Comparison of ENCODE assay signal across 8 mouse cellular contexts in the genomic region with DNA sequence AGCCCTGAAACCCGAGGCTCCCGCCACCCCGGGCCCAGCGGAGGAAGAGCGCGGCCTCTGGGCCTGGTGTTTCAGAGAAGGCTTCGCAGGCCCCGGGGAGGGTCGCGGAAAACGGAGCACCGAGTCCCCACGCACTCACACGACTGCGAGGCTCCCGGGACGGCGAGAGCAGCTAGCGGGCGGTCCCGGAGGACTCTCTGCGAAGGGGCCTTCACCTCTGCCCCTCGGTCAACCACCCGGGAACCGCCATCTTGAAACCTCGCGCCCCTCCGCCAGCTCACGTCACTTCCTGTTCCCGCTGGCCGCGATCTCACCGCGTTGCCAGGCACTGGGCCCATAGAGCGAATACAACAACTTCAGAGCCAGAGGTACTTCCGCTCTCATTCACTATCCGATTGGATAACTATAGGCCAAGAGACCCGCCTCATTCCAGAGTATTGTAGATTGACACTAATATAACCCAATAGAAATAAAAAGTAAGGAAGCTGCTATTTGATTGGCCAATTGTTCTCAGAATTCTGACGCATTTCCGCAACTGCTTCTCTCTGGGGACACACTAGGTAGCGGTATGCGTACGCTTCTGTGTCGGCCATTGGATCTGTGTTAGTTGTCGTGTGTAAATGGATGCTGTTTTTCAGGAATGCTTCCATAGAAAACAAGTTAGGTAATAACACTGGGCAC. TPM values are rescaled to one million over a fixed set of nuclear protein-coding genes. Genes with fewer than 3 reads are reported as not detected.
DNase-seq lines count a peak whose midpoint lies in the region; ATAC-seq and TF ChIP-seq lines count a peak whose summit lies in the region.

TSS of gene Wbp11 (minus strand) at position 353 of the 681 bp plus-strand sequence.

- peak; percentile 98 for ATAC-seq in activated CD4-positive, CD25-positive, alpha-beta regulatory T cell, adult 4 months

- H3K9me3 ChIP-seq in megakaryocyte, embryonic 14.5 days: no peaks in the 10 kb centered on the region

- H3K36me3 ChIP-seq in megakaryocyte, embryonic 14.5 days (replicated peaks; ENCODE audit: low read length): peaks cover 26% of the 10 kb centered on the region

- peak within 1 kb of the TSS; percentile 81 for H3K27ac ChIP-seq in cortical plate, adult 2 months (ENCODE audit: insufficient read depth, low read length)

- H3K4me3 ChIP-seq in cortical plate, adult 2 months (ENCODE audit: insufficient read depth, low read length): peak within 1 kb of the TSS; percentile 62
- peak within 1 kb of the TSS; percentile 97 for H3K4me3 ChIP-seq in megakaryocyte, embryonic 14.5 days (replicated peaks)

- H3K4me1 ChIP-seq in cortical plate, adult 2 months (ENCODE audit: control insufficient read depth, insufficient read depth, low read length): no peaks in the 10 kb centered on the region
- H3K4me1 ChIP-seq in megakaryocyte, embryonic 14.5 days: peaks cover 29% of the 10 kb centered on the region

- peak; percentile 18; the same call in 1 of the 2 replicates for TF ChIP-seq CTCF in cortical plate, adult 2 months (IDR thresholded peaks at IDR 0.05; ENCODE audit: extremely low read depth, insufficient read depth, low read length)

- DNase-seq in gastrocnemius, adult 8-10 months (ENCODE audit: low spot score in 2 of 2): peak; percentile 92 to 96
- DNase-seq in hindlimb bud, embryonic 11.5 days (ENCODE audit: extremely low spot score, low read depth, low spot score): peak; percentile 94
- peak; percentile 87 to 97 for DNase-seq in left cerebral cortex, adult 8-10 months (ENCODE audit: low spot score in 2 of 2)
- peak; percentile 98 to 99 for DNase-seq in right cerebral cortex, postnatal 10 days (ENCODE audit: low spot score in 2 of 2)
- peak; percentile 92 for DNase-seq in urinary bladder, postnatal 25 days (ENCODE audit: low spot score)

- peak; percentile 95 for TF ChIP-seq POLR2A in cortical plate, adult 2 months (IDR thresholded peaks at IDR 0.05; ENCODE audit: extremely low read depth, insufficient read depth, low read length)

- no peaks in the 10 kb centered on the region for H3K27me3 ChIP-seq in megakaryocyte, embryonic 14.5 days (replicated peaks)

RNA-seq across cellular contexts. Expression of gene Wbp11, which starts in this region (rescaled TPM):
- polyA plus RNA-seq in activated CD4-positive, CD25-positive, alpha-beta regulatory T cell, adult 4 months (2017; shearing (Covaris generic)): 10 to 100 TPM; 57.8 to 58.8 TPM
- polyA plus RNA-seq in cortical plate, adult 2 months (2012; rRNA removed): 59.7 and 64.0 TPM in 2 replicates
- total RNA-seq in gastrocnemius, adult 8-10 months (2022): 10 to 100 TPM; 44.7 to 49.8 (median 45.5) TPM
- total RNA-seq in left cerebral cortex, adult 8-10 months (2022): 100 to 1,000 TPM; 110 to 121 (median 116) TPM
- polyA plus RNA-seq in megakaryocyte, embryonic 14.5 days (2012; ENCODE audit: insufficient read depth, low replicate concordance): 145 and 321 TPM in 2 replicates

Comparison
In these comparisons a context has a peak if more than half of its experiments do, and no peak if none do; other contexts are left out.
1. Peak in every context shown above with its lines: DNase-seq, ATAC-seq, H3K4me3 ChIP-seq and H3K27ac ChIP-seq.